Mouse (Mus musculus) forelimb bud, embryonic 11.5 days (tissue): ENCODE data around the gene Zc3h7b.
A peak's percentile ranks its signal among the peaks of the same experiment; 100 is the strongest.
"Not testable (repeated sequence)": the region's sequence is repeated elsewhere in the genome, so short reads cannot be mapped to it uniquely, and the experiment has no call there.

Source experiments
- DNase-seq: peaks from one replicate; pipeline ENCODE4 v3.0.0-alpha.2; 2012; ENCODE audit warnings: low read depth, low spot score

The Zc3h7b gene

GRCm38 (mm10) chr15:81739296-81739695 is 5.6 kb upstream of the Zc3h7b start:
- DNase-seq = no peak

DNA sequence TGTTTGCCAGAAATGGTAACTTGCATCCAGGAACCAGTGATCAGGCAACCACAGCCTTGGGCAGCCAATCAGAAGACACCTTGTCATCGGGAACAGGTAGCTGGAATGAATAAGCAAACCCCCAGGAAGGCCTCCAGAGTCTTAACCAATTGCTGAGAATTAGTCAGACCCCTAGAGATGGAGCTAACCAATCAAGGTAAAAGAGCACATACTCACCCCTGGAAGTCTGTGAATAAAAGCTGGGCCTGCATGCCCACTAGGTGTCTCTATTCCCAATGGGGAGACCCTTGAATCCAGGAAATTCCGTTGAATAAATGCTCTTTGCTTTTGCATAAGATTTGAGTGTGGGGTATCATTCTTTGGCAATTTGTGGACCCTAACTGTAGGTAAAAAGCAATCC is 4.9 kb upstream of the Zc3h7b start:
- DNase-seq = no peak

DNA sequence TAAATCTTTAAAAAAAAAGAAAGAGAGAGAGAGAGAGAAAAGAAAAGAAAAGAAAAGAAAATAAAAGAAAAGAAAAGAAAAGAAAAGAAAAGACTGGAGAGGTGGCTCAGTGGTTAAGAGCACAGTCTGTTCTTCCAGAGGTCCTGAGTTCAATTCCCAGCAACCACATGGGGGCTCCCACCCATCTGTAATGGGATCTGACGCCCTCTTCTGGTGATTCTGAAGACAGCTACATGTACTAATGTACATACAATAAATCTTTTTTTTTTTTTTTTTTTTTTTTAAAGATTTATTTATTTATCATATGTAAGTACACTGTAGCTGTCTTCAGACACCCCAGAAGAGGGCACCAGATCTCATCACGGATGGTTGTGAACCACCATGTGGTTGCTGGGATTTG is 2.5 kb upstream of the Zc3h7b start:
- not testable (repeated sequence) for DNase-seq

DNA sequence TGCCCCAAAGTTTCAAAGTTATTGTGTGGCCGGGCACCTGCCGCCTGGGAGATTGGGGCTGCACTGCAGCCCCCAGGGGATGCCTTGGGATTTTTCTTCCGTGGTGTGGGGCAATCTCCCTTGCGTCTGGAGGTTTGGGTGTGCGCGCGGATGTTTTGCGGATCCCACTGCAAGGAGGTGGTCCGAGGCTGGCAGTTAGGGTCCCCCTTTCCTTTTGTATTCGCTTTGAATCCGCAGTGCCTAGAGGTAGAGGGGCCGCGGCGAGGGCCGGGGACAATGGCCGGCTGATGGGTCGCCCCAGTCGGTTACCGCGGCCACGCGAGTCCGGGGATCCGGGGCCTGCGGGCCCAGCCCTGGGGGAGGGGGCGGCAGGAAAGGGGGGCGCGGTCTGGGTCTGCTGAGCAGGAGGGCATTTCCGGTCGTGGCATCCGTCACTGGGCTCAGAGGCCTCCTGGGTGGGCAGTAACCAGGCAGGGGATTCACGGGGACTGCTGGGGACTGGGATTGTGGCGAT is 801 bp downstream of the Zc3h7b start:
- DNase-seq = peak; percentile 71

DNA sequence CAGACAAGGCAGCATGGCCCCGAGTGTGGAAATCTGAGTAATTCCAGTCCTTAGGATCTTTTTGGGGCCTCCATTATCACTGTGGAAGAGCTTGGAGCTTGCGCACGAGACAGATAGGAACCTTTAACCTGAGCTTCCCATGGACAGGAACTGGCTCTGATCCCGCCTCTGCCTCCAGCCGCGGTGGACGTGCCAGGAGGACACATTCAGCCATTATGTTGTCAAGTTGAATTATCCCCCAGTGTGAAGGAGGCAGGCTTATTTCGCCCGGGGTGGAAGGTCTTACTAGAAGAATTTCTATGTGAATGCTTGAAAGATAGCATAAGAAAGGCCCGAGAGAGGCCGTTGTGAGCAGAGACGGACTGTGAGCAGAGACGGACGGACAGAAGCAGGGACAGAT is 4.9 kb downstream of the Zc3h7b start:
- DNase-seq = no peak

GRCm38 (mm10) chr15:81753669-81754068 is 8.8 kb downstream of the Zc3h7b start:
- no peak for DNase-seq

- DNase-seq = no peak
Observed at GRCm38 (mm10) chr15:81758701-81759100, 13.8 kb downstream of the Zc3h7b start.

- DNase-seq = no peak
Observed at GRCm38 (mm10) chr15:81759542-81759941, 14.7 kb downstream of the Zc3h7b start.

DNA sequence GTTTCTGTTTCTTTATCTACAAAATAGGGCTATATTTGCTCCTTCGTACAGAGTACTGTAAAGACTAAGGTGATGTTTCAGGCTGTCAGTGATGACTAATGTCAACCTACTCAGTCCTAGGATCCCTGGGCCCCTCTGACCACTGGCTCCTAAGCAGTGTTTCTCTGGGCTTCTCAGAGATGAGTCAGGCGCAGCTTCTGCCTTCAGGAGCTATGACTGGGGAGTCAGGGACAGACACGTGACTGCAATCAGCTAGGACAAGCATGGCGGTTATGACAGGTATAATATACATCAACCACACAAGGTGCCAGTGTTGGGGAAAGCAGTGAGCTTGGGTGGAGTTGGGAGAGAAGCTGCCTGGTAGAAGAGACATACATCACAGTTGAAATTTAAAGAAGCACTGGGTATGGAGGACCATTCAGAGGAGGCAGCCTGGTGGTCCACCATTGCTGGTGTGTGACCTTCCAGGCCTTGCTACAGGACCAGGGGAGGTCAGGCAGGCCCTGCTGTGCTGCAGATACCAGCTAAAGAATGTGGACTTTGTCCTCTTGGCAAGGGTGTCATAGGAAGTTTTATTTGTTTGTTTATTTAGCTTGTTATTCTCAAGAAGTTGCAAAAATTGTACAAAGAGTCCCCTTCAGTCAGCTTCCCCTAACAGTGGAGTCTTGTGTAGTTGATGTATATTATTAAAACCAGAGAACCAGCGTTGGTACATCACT is 15.7 kb downstream of the Zc3h7b start:
- DNase-seq = no peak

DNA sequence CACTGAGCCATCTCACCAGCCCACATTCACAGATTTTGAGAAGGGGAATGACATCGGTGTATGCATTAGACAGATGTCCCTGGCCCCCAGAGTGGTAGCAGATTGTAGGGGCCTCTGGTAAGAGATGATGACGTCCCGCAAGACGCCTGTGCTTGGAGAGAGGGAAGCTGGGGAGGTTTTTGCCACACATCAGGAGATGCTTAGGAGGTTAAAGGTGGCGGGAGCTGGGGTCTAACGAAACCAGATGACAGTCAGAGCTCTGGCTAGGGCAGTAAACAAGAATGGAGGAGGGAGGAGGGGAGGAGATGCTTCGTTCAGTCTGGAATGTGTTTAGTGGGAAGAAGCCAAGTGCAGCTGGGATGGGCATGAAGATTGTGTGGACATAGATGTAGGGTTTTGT is 16.5 kb downstream of the Zc3h7b start:
- DNase-seq = peak; percentile 59

GRCm38 (mm10) chr15:81761959-81762358 is 17.1 kb downstream of the Zc3h7b start:
- DNase-seq = no peak

- DNase-seq = no peak
Observed at GRCm38 (mm10) chr15:81764573-81764972, 19.7 kb downstream of the Zc3h7b start.

- no peak for DNase-seq
Observed at GRCm38 (mm10) chr15:81765651-81766050, 20.8 kb downstream of the Zc3h7b start.

DNA sequence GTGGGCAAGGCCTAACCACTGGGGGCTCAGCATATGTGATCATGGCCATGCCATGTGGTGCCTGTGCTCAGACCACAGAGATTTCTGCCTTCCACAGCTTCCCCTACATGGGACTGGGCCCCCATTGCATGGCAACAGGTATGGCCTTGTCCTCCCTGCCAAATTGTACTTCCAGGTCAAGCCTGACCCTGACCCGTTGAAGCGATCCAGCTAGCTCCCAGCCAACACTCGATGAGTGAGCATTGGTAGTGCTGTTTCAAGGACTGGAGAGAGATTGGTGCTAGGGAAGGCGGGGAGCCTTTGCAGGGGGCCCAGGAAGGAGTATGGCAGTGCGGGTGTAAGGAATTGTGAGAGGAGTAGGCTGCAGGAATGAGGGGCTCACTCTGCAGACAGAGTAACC is 21.6 kb downstream of the Zc3h7b start:
- DNase-seq = no peak

DNA sequence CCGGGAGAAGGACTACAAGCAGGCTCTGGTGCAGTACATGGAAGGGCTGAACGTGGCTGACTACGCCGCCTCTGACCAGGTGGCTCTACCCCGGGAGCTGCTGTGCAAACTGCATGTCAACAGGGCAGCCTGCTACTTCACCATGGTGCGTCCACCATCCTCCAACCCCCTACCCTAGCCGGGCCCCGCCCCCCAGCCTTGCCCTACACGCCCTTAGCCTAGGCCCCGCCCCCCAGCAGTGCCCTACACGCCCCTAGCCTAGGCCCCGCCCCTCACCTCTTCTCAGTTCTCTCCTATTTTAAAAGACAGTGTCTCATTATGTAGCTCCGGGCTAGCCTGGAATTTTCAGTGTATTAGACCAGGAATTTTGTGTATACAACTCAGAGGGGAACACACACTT is 24.2 kb downstream of the Zc3h7b start:
- DNase-seq = no peak

- DNase-seq = peak; percentile 16
Observed at GRCm38 (mm10) chr15:81772431-81773120, 27.7 kb downstream of the Zc3h7b start.

- no peak for DNase-seq
Observed at GRCm38 (mm10) chr15:81774505-81775171, 29.8 kb downstream of the Zc3h7b start.

DNA sequence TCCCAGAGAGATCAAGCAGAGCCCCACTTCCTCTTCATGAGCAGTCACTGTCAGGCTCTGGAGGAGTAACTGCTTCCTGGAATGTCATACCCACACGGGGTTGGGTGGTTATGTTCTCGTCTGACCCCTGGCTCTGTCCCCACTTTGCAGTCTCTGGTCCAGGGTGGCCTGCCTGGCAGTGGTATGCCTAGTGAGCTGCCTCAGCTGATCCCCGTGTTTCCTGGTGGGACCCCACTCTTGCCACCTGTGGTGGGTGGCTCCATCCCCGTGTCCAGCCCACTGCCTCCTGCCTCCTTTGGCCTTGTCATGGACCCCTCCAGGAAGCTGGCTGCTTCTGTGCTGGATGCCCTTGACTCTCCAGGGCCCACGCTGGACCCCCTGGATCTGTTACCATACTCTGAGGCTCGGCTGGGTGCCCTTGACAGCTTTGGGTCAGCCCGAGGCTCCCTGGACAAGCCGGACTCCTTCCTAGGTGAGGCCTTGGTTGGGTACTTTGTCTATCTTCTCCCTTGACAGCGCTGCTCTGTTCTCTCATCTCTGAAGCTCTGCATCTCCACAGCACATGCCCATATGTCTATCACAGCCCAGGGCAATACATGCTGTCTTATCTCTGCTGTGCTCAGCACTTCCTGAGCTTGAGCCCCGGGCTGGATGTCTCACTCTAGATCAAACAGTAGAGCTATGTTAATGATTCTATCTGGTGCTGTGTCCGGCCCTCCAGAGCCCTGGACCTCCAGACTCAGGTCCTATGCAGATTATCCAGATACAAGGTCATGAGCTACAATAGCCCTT is 32.0 kb downstream of the Zc3h7b start:
- DNase-seq = no peak

DNA sequence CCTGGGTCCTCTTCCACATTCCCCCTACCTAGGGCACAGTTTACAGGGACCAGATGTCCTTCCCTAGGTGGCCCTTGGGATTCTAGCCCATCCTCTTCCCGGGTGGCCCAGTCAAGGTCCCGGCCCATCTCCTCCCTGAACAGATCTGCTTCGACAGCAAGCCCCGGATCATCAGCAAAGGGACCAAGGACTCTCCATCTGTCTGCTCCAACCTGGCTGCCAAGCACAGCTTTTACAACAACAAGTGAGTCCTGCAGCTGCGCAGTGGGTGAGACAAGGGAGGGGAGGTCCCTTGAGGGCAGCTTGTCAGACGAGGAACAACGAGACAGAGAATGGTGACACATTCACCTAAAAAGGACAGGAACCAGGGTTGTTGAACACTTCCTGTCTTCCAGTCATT is 37.0 kb downstream of the Zc3h7b start:
- DNase-seq = no peak

DNA sequence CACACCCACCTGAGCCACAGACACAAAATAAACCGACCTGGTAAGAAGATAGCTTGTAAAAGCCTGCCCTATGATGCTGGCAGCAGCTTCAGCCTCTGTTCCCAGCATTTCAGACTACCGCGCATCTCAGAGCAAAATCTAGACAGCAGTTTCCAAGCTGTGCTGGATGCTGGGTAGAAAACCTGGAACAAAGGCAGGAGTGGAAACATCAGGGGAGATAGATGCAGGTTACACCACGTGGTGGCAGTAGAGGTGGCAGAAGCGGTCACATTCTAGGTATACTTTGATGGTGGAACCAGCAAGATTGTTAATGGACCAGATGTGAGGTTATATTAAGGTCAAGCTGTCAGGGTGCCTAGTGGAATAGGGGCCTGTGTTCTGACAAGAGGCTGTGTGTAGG is 39.9 kb downstream of the Zc3h7b start:
- DNase-seq = peak; percentile 37

DNA sequence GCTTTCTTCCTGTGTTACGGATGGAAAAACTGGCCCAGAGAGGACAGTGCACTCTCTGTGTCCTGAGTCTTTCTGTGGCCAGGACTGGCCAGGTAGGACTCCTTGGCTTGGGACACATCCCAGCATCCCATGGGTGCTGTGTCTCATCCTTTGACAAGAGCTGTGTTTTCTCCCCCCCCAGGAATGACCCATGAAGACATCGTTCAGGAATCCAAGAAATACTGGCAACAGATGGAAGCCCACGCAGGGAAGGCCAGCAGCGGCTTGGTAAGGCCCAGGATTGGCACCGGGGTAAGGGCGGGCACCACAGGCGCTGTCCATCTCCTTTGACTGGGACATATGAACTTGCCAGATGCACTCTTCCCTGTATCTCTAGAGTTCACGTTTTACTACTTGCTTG is 40.8 kb downstream of the Zc3h7b start:
- DNase-seq = no peak

DNA sequence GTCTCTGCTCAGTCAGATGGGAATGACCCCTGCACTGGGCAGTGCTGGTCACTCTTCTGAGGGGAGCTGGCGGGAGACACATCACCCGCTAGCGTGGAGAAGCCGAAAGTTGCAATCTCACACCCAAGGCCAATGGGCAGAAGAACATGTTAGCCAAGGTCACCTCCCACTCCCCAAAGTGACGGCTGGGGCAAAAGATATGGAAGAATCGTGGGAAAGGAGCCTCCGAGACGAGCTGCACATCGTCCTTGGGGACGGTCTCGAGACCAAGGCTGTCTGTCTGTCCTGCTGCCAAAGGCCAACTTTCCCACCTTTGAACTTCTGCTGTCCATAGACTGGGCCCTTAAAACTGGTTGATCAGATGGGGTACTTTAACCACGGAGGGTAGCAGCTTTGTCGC is 42.7 kb downstream of the Zc3h7b start:
- DNase-seq = no peak
